Mouse (Mus musculus): Measurements from ENCODE around the gene Sec13. TPM values are rescaled to one million over a fixed set of nuclear protein-coding genes. Genes with fewer than 3 reads are reported as not detected.

Gene Sec13
- polyA plus RNA-seq, 1 experiment from 2014 or later, result 184 TPM

GRCm38 (mm10) chr6:113761644-113762043 lies 21.1 kb upstream of the Sec13 start:
- no peak overlapping the region for H3K9ac ChIP-seq (ENCODE audit: low read length)
- TF ChIP-seq CTCF (IDR thresholded peaks at IDR 0.05; ENCODE audit: low read depth), result peak; percentile 98
- TF ChIP-seq EP300 (optimal IDR thresholded peaks at IDR 0.05), result no peak
- no peaks in the 10 kb centered on the region for H3K4me1 ChIP-seq (replicated peaks; ENCODE audit: control insufficient read depth, insufficient read depth)
- H3K9me3 ChIP-seq (ENCODE audit: control insufficient read depth, low read length), result no peaks in the 10 kb centered on the region
- DNase-seq (ENCODE audit: low spot score) (peak; percentile 61), ATAC-seq (ENCODE audit: low FRiP score, low TSS enrichment) (peak; percentile 47)
- 31% methylated on average over 7 of the region's 7 CpGs for WGBS
- no peak overlapping the region for H3K4me3 ChIP-seq (ENCODE audit: low read depth, low read length)
- no peak overlapping the region for H3K27ac ChIP-seq (replicated peaks)
- H3K36me3 ChIP-seq (ENCODE audit: control insufficient read depth, insufficient read depth, low read length), result no peaks in the 10 kb centered on the region
- no peaks in the 10 kb centered on the region for H3K27me3 ChIP-seq (ENCODE audit: control insufficient read depth, insufficient read depth, low read length)
- no peak overlapping the region for H3K4me2 ChIP-seq (replicated peaks; ENCODE audit: low read depth)

- no peak for ATAC-seq (ENCODE audit: low FRiP score, low TSS enrichment)
- Histone ChIP-seq H3K9me3 (ENCODE audit: control insufficient read depth, low read length) (no peaks in the 10 kb centered on the region), H3K27ac (replicated peaks) (no peak overlapping the region), H3K27me3 (ENCODE audit: control insufficient read depth, insufficient read depth, low read length) (no peaks in the 10 kb centered on the region), H3K4me2 (replicated peaks; ENCODE audit: low read depth) (no peak overlapping the region), H3K4me3 (ENCODE audit: low read depth, low read length) (no peak overlapping the region), H3K4me1 (replicated peaks; ENCODE audit: control insufficient read depth, insufficient read depth) (no peaks in the 10 kb centered on the region), H3K36me3 (ENCODE audit: control insufficient read depth, insufficient read depth, low read length) (no peaks in the 10 kb centered on the region), H3K9ac (ENCODE audit: low read length) (no peak overlapping the region)
- WGBS, result 59% methylated on average over 17 of the region's 17 CpGs
- TF ChIP-seq EP300 (optimal IDR thresholded peaks at IDR 0.05) (no peak), CTCF (IDR thresholded peaks at IDR 0.05; ENCODE audit: low read depth) (no peak)
- no peak for DNase-seq (ENCODE audit: low spot score)
These were observed 8.7 kb upstream of the Sec13 start for GRCm38 (mm10) chr6:113749119-113749685.

- 30% methylated on average over 26 of the region's 26 CpGs for WGBS
- H3K4me1 ChIP-seq (replicated peaks; ENCODE audit: control insufficient read depth, insufficient read depth), result no peaks in the 10 kb centered on the region
- H3K4me2 ChIP-seq (replicated peaks; ENCODE audit: low read depth), result no peak overlapping the region; the same call in 1 of the 2 replicates
- H3K9ac ChIP-seq (ENCODE audit: low read length), result no peak overlapping the region
- no peak overlapping the region for H3K27ac ChIP-seq (replicated peaks)
- 0 out of 2 replicates have a peak overlapping the region, but pooled peaks have one; percentile 1 for H3K4me3 ChIP-seq (ENCODE audit: low read depth, low read length)
- H3K9me3 ChIP-seq (ENCODE audit: control insufficient read depth, low read length), result no peaks in the 10 kb centered on the region
- no peaks in the 10 kb centered on the region for H3K36me3 ChIP-seq (ENCODE audit: control insufficient read depth, insufficient read depth, low read length)
- H3K27me3 ChIP-seq (ENCODE audit: control insufficient read depth, insufficient read depth, low read length), result no peaks in the 10 kb centered on the region
- TF ChIP-seq CTCF (IDR thresholded peaks at IDR 0.05; ENCODE audit: low read depth) (no peak), EP300 (optimal IDR thresholded peaks at IDR 0.05) (no peak)
- ATAC-seq (ENCODE audit: low FRiP score, low TSS enrichment) (0 out of 2 replicates have a peak, but pooled peaks have one; percentile 51), DNase-seq (ENCODE audit: low spot score) (peak; percentile 20)
These were observed 7.8 kb upstream of the Sec13 start for GRCm38 (mm10) chr6:113748351-113748750.

DNA sequence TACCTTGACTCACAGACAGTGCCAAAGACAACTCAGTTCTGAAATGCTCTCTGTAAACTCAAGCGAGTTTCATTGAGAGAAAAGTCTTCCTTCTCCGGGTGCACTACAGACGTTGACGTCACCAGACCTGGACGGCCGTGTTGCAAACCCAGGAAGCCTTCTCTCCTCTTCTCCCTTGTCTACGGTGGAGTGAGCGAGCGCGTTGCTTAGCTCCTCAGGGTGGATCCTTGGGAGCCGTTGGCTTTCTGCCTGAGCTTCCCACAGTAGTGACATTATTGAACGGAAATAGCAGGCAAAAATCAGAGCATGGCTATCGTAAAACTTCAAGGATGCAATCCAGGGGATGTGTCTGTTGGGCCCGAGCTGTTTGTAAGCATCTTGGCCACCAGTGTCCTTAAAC lies 6.7 kb upstream of the Sec13 start:
- Histone ChIP-seq H3K27ac (replicated peaks) (no peak overlapping the region), H3K4me2 (replicated peaks; ENCODE audit: low read depth) (no peak overlapping the region), H3K9ac (ENCODE audit: low read length) (no peak overlapping the region), H3K27me3 (ENCODE audit: control insufficient read depth, insufficient read depth, low read length) (no peaks in the 10 kb centered on the region), H3K9me3 (ENCODE audit: control insufficient read depth, low read length) (no peaks in the 10 kb centered on the region), H3K36me3 (ENCODE audit: control insufficient read depth, insufficient read depth, low read length) (no peaks in the 10 kb centered on the region), H3K4me3 (ENCODE audit: low read depth, low read length) (no peak overlapping the region), H3K4me1 (replicated peaks; ENCODE audit: control insufficient read depth, insufficient read depth) (no peaks in the 10 kb centered on the region)
- TF ChIP-seq EP300 (optimal IDR thresholded peaks at IDR 0.05) (no peak), CTCF (IDR thresholded peaks at IDR 0.05; ENCODE audit: low read depth) (no peak)
- 82% methylated on average over 14 of the region's 14 CpGs for WGBS
- DNase-seq (ENCODE audit: low spot score) (no peak), ATAC-seq (ENCODE audit: low FRiP score, low TSS enrichment) (no peak)

- ATAC-seq (ENCODE audit: low FRiP score, low TSS enrichment) (no peak), DNase-seq (ENCODE audit: low spot score) (no peak)
- H3K9me3 ChIP-seq (ENCODE audit: control insufficient read depth, low read length), result no peaks in the 10 kb centered on the region
- TF ChIP-seq CTCF (IDR thresholded peaks at IDR 0.05; ENCODE audit: low read depth) (no peak), EP300 (optimal IDR thresholded peaks at IDR 0.05) (no peak)
- H3K9ac ChIP-seq (ENCODE audit: low read length), result no peak overlapping the region
- H3K4me2 ChIP-seq (replicated peaks; ENCODE audit: low read depth), result no peak overlapping the region
- no peak overlapping the region for H3K4me3 ChIP-seq (ENCODE audit: low read depth, low read length)
- H3K27ac ChIP-seq (replicated peaks), result no peak overlapping the region
- H3K27me3 ChIP-seq (ENCODE audit: control insufficient read depth, insufficient read depth, low read length), result no peaks in the 10 kb centered on the region
- H3K36me3 ChIP-seq (ENCODE audit: control insufficient read depth, insufficient read depth, low read length), result no peaks in the 10 kb centered on the region
- H3K4me1 ChIP-seq (replicated peaks; ENCODE audit: control insufficient read depth, insufficient read depth), result no peaks in the 10 kb centered on the region
These were observed 4.6 kb upstream of the Sec13 start for GRCm38 (mm10) chr6:113745117-113745516.

DNA sequence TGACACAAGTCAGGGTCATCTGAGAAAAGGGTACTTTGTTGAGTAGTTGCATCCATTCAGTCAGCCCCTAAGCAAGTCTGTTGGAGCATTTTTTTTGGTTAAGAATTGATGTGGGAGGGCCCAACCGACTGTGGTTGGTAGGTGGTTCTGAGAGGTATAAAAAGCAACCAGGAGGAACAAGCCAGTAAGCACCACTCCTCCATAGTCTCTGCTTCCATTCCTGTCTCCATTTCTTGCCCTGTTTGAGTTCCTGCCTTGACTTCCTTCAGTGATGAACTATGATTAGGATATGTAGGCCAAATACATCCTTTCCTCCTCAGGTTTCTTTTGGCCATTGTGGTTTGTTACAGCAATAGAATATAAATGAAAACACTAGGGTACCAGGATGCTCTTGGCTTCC lies 2.6 kb upstream of the Sec13 start:
- ATAC-seq (ENCODE audit: low FRiP score, low TSS enrichment) (no peak), DNase-seq (ENCODE audit: low spot score) (no peak)
- no peak overlapping the region for H3K9ac ChIP-seq (ENCODE audit: low read length)
- H3K36me3 ChIP-seq (ENCODE audit: control insufficient read depth, insufficient read depth, low read length), result no peaks in the 10 kb centered on the region
- no peak overlapping the region for H3K4me3 ChIP-seq (ENCODE audit: low read depth, low read length)
- no peak overlapping the region for H3K27ac ChIP-seq (replicated peaks)
- WGBS, result 38% methylated on average over 1 of the region's 1 CpGs
- no peak overlapping the region for H3K4me2 ChIP-seq (replicated peaks; ENCODE audit: low read depth)
- no peaks in the 10 kb centered on the region for H3K27me3 ChIP-seq (ENCODE audit: control insufficient read depth, insufficient read depth, low read length)
- H3K4me1 ChIP-seq (replicated peaks; ENCODE audit: control insufficient read depth, insufficient read depth), result peaks cover 4% of the 10 kb centered on the region; the same call in 1 of the 2 replicates
- TF ChIP-seq EP300 (optimal IDR thresholded peaks at IDR 0.05) (no peak), CTCF (IDR thresholded peaks at IDR 0.05; ENCODE audit: low read depth) (no peak)
- no peaks in the 10 kb centered on the region for H3K9me3 ChIP-seq (ENCODE audit: control insufficient read depth, low read length)
